9 mouse cellular contexts compared by ENCODE assay signal in genomic region chr8:120230715-120231614, GRCm38 (mm10). TPM values are rescaled to one million over a fixed set of nuclear protein-coding genes. Genes with fewer than 3 reads are reported as not detected.
DNase-seq lines count a peak whose midpoint lies in the region; ATAC-seq and TF ChIP-seq lines count a peak whose summit lies in the region.
"Had no signal": no experiment of that assay in that cellular context is flagged by ENCODE, and none has a peak within 500 bp of the region (broad histone marks: within the 10 kb centered on the region; RNA-seq: fewer than 3 reads in every experiment).

No protein-coding gene starts in this region.

- H3K36me3 ChIP-seq in heart, embryonic 14.5 days (ENCODE audit: control insufficient read depth, insufficient read depth, low read length): no peaks in the 10 kb centered on the region
- no peaks in the 10 kb centered on the region for H3K36me3 ChIP-seq in myocyte (ENCODE audit: control insufficient read depth, insufficient read depth)

- peaks cover 16% of the 10 kb centered on the region for H3K27me3 ChIP-seq in heart, embryonic 14.5 days (ENCODE audit: control insufficient read depth, insufficient read depth, low read length)
- H3K27me3 ChIP-seq in myocyte (ENCODE audit: control insufficient read depth, insufficient read depth, insufficient read length): no peaks in the 10 kb centered on the region

- 59% methylated on average over 18 of the region's 18 CpGs for WGBS in heart, embryonic 14.5 days

- no peak for ATAC-seq in heart, embryonic 14.5 days (ENCODE audit: insufficient number of reproducible peaks, insufficient read depth, low FRiP score, low read depth)

- H3K79me2 ChIP-seq in myocyte (ENCODE audit: control insufficient read depth, insufficient read depth): peaks cover 35% of the 10 kb centered on the region

- intact Hi-C loops in left cerebral cortex, postnatal 14 days (cut with DNase I): no loop called here
- intact Hi-C loops in left cerebral cortex, postnatal 36 days (cut with DNase I): no loop called here

- peak overlapping the region; percentile 56 for H3ac ChIP-seq in myocyte (ENCODE audit: control insufficient read depth, insufficient read length)

- H3K4me2 ChIP-seq in heart, embryonic 14.5 days (ENCODE audit: low read length): peak overlapping the region; percentile 80
- peak overlapping the region; percentile 75 for H3K4me2 ChIP-seq in myocyte (ENCODE audit: low read depth)

- no peak for TF ChIP-seq POLR2A in myocyte (IDR thresholded peaks at IDR 0.05; ENCODE audit: insufficient read length, low read depth)

- no peaks in the 10 kb centered on the region for H3K9me3 ChIP-seq in heart, embryonic 14.5 days (ENCODE audit: control insufficient read depth, low read length)

- H3K9ac ChIP-seq in heart, embryonic 14.5 days (ENCODE audit: low read length): peak overlapping the region; percentile 64; the same call in 1 of the 2 replicates

- DNase-seq in lung, adult 18-20 months: peak; percentile 54 to 56
- DNase-seq in lung, postnatal 25 days (ENCODE audit: low spot score): no peak
- peak; percentile 72 for DNase-seq in kidney, postnatal 14 days
- no peak for DNase-seq in left cerebral cortex, postnatal 14 days (ENCODE audit: low spot score in 2 of 2)
- no peak for DNase-seq in right cerebral cortex, postnatal 25 days
- DNase-seq in left cerebral cortex, postnatal 36 days (ENCODE audit: low spot score in 2 of 2): no peak

- H3K27ac ChIP-seq in heart, embryonic 14.5 days (replicated peaks in 1 of 2; ENCODE audit: control insufficient read depth in 1 of 2, insufficient read depth in 1 of 2, low read depth in 2 of 2, low read length in 2 of 2): no peak overlapping the region

- H3K4me3 ChIP-seq in heart, embryonic 14.5 days (ENCODE audit: control insufficient read depth in 1 of 2, insufficient read depth in 1 of 2, low read depth in 1 of 2, low read length in 2 of 2): peak overlapping the region; percentile 48 to 61
- peak overlapping the region; percentile 28 for H3K4me3 ChIP-seq in myocyte

- peaks cover 36 to 60% of the 10 kb centered on the region in 2 experiments for H3K4me1 ChIP-seq in heart, embryonic 14.5 days (ENCODE audit: control insufficient read depth in 2 of 2, insufficient read depth in 2 of 2, low read length in 2 of 2)

TF ChIP-seq in myocyte, 11 proteins besides CTCF, POLR2A, EP300 and RAD21:
- TF ChIP-seq USF1 (IDR thresholded peaks at IDR 0.05; ENCODE audit: low read depth) (no peak), MYOD1 (IDR thresholded peaks at IDR 0.05; ENCODE audit: control insufficient read depth in 1 of 3, insufficient read length in 2 of 3, low read depth in 2 of 3) (peak in 1 of 3 experiments; percentile 21), POLR2AphosphoS2 (IDR thresholded peaks at IDR 0.05; ENCODE audit: insufficient read length, low read depth) (no peak), CEBPB (IDR thresholded peaks at IDR 0.05; ENCODE audit: insufficient read depth, poor library complexity, severe bottlenecking) (no peak), MYOG (IDR thresholded peaks at IDR 0.05; ENCODE audit: control insufficient read depth in 1 of 3, insufficient read depth in 1 of 3, insufficient read length in 2 of 3, low read depth in 2 of 3) (peak in 1 of 3 experiments; percentile 35)

RNA-seq across cellular contexts. Expression of gene Gse1, which starts 2.7 kb away (rescaled TPM):
- 12.0 and 12.2 TPM in 2 replicates for polyA plus RNA-seq in heart, embryonic 14.5 days (2014; fragmentation: Nextera tagmentation; extraction: Ambion mirVana)
- polyA plus RNA-seq in myocyte (2012; fragmentation: generic; extraction: Trizol): 14.7 TPM
- 10 to 100 TPM; 49.0 to 57.3 TPM for total RNA-seq in left cerebral cortex, postnatal 14 days (2021)
- total RNA-seq in left cerebral cortex, postnatal 36 days (2021): 10 to 100 TPM; 64.1 to 87.6 TPM

RNA-seq across cellular contexts. Expression of gene Fam92b, which starts 53.7 kb away (rescaled TPM):
- not detected in 2 replicates for polyA plus RNA-seq in heart, embryonic 14.5 days (2014; fragmentation: Nextera tagmentation; extraction: Ambion mirVana)
- not detected for polyA plus RNA-seq in myocyte (2012; fragmentation: generic; extraction: Trizol)
- total RNA-seq in left cerebral cortex, postnatal 14 days (2021): under 1 TPM in 1 of 2 experiments, not detected in 1; 0.47 TPM
- under 1 TPM; 0.27 to 0.45 TPM for total RNA-seq in left cerebral cortex, postnatal 36 days (2021)
- total RNA-seq: ES-E14 had no signal

Comparison
In these comparisons a context has a peak if more than half of its experiments do, and no peak if none do; other contexts are left out.
1. DNase-seq: peak in lung, adult 18-20 months (2 of 2) and kidney, postnatal 14 days (single experiment); none in lung, postnatal 25 days (single experiment), left cerebral cortex, postnatal 14 days (0 of 2), right cerebral cortex, postnatal 25 days (single experiment) and left cerebral cortex, postnatal 36 days (0 of 2).